Mouse (Mus musculus): Measurements from ENCODE around the gene Nt5e. TPM values are rescaled to one million over a fixed set of nuclear protein-coding genes. Genes with fewer than 3 reads are reported as not detected.

Nt5e gene
- total and polyA plus RNA-seq, 3 experiments = 0.08 to 3.1 (median 0.34) TPM

Other genes starting within 250 kb of the Nt5e start
- 8.0 and 8.7 TPM in 2 replicates for gene Snx14, start 111.8 kb downstream of the Nt5e start, total RNA-seq (2012; rRNA removed)
- 13.9 and 17.4 TPM in 2 replicates for gene Snx14, start 111.8 kb downstream of the Nt5e start, total RNA-seq (2014; rRNA removed)
- 10.0 and 10.6 TPM in 2 replicates for gene Snx14, start 111.8 kb downstream of the Nt5e start, polyA plus RNA-seq (2012; ENCODE audit: insufficient read length, low read depth)
- gene Gm20537, start 129.4 kb downstream of the Nt5e start, total RNA-seq (2012; rRNA removed) = 0.67 TPM in 1 of 2 replicates, not detected in the other
- not detected in 2 replicates for gene Gm20537, start 129.4 kb downstream of the Nt5e start, total RNA-seq (2014; rRNA removed)
- 3.9 and 9.4 TPM in 2 replicates for gene Gm20537, start 129.4 kb downstream of the Nt5e start, polyA plus RNA-seq (2012; ENCODE audit: insufficient read length, low read depth)
- gene Syncrip, start 155.4 kb downstream of the Nt5e start, total RNA-seq (2012; rRNA removed) = 102 and 141 TPM in 2 replicates
- gene Syncrip, start 155.4 kb downstream of the Nt5e start, total RNA-seq (2014; rRNA removed) = 227 and 267 TPM in 2 replicates
- 213 and 267 TPM in 2 replicates for gene Syncrip, start 155.4 kb downstream of the Nt5e start, polyA plus RNA-seq (2012; ENCODE audit: insufficient read length, low read depth)
- 7.5 TPM in 2 replicates for gene Zfp949, start 220.8 kb downstream of the Nt5e start, total RNA-seq (2012; rRNA removed)
- 9.3 and 9.7 TPM in 2 replicates for gene Zfp949, start 220.8 kb downstream of the Nt5e start, total RNA-seq (2014; rRNA removed)
- 5.0 and 5.2 TPM in 2 replicates for gene Zfp949, start 220.8 kb downstream of the Nt5e start, polyA plus RNA-seq (2012; ENCODE audit: insufficient read length, low read depth)